Mouse (Mus musculus): Measurements from ENCODE around the gene Emilin1. TPM values are rescaled to one million over a fixed set of nuclear protein-coding genes. Genes with fewer than 3 reads are reported as not detected.

The Emilin1 gene
- total RNA-seq (2012; rRNA removed) (0.34 TPM in 2 replicates), total RNA-seq (2014; rRNA removed) (0.05 and 0.11 TPM in 2 replicates), polyA plus RNA-seq (2012; ENCODE audit: insufficient read length, low read depth) (0.33 and 0.63 TPM in 2 replicates)

DNA sequence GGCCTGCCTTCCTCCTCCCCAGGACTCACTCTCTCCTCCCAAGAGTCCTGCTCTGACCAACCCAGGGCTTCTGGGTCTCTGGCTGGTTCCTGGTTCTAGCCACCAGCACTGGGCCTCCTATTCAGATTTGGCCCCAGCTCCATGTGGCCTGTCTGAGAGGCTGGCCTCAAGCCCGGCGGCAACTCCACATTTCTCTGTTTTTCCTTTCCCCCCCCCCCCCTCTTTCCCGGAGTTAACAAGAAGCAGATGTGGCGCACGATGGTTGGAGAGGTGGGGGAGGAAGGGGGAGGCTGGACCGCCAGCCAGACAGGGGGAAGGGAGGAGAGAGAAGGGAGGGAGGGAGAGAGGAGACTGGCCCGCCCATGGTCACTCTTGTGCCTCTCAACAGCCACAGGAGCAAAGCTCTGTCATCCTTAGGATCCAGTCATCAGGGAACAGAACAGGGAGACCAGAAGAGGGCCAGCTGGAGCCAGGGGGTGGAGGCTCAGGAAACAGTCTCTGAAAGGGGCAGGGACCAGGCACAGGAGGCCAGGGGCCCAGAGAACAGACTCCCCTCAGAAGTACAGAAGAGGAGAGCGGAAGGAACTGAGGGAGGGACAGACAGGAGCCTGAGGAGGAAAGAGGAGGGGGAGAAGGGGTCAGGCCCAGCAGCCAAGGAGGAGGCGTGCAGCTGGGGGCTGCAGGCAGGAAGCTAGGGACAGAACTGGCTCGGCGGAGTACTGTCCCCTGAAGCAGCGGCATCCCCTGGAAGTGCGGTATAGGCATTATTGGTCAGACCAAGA lies at the start of gene Emilin1:
Emilin1 (plus strand) TSS at position 343 of the 782 bp plus-strand sequence.
- no peak for DNase-seq (ENCODE audit: extremely low read depth)
- dilution Hi-C loops (cut with MboI; ENCODE audit: extremely low pct_ligation_motif_present, extremely low pct_unique_long_range_greater_than_20kb, low sequenced_read_pairs): no loop called here

DNA sequence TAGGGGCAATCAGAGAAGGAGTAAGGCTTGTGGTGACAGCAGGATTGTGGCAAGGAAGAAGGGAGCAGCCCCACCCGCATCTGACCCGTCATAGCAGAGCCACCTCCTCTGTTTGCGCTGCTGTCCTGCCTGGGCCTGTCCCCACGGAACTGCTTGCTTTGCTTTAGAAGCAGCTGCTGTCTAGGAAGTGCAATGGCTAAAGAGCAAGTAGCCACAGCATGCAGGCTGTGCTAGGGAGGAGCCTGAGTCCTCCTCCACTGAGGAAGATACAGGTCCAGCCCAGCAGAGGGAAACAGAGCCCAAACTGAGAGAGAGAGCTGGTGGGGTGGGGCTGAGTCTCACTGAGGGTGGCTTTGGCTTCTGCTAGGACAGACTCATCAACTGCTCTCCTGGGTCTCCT lies 49.4 kb upstream of the Emilin1 start:
- Histone ChIP-seq H3K36me3 (replicated peaks in 1 of 2; ENCODE audit: control insufficient read depth in 1 of 2, insufficient read depth in 1 of 2, low read length in 1 of 2) (peaks cover 0 to 3% of the 10 kb centered on the region in 2 experiments), H3K4me2 (ENCODE audit: insufficient read depth, low read depth, poor library complexity, severe bottlenecking) (no peak overlapping the region), H3K4me3 (replicated peaks in 1 of 3; ENCODE audit: low read depth in 2 of 3, low read length in 2 of 3, poor library complexity in 1 of 3) (no peak overlapping the region), H3K9ac (ENCODE audit: insufficient read depth, low read depth) (no peak overlapping the region), H3K27me3 (replicated peaks) (peaks cover 2% of the 10 kb centered on the region), H3K27ac (ENCODE audit: insufficient read depth, low read depth) (no peak overlapping the region), H3K4me1 (ENCODE audit: control insufficient read depth in 1 of 2, insufficient read depth in 2 of 2) (peaks cover 21 to 41% of the 10 kb centered on the region in 2 experiments), H3K9me3 (replicated peaks; ENCODE audit: low read length) (no peaks in the 10 kb centered on the region), H3K79me2 (replicated peaks; ENCODE audit: control insufficient read depth, extremely low read depth, insufficient read depth, poor library complexity, severe bottlenecking) (no peaks in the 10 kb centered on the region)
- dilution Hi-C loops (cut with MboI; ENCODE audit: extremely low pct_ligation_motif_present, extremely low pct_unique_long_range_greater_than_20kb, low sequenced_read_pairs): no loop called here
- peak; percentile 50 for DNase-seq (ENCODE audit: extremely low read depth)
- in situ Hi-C loops (cut with MboI; ENCODE audit: low pct_ligation_motif_present, low pct_unique_long_range_greater_than_20kb, low sequenced_read_pairs): no loop called here
- TF ChIP-seq JUND (conservative IDR thresholded peaks at IDR 0.05; ENCODE audit: low read depth, low read length): no peak
- TF ChIP-seq MEF2A (IDR thresholded peaks at IDR 0.05; ENCODE audit: borderline replicate concordance, low read depth, low read length): 0 out of 2 replicates have a peak, but pooled peaks have one; percentile 33
- TF ChIP-seq CTCF (conservative IDR thresholded peaks at IDR 0.05 in 1 of 2, IDR thresholded peaks at IDR 0.05 in 1 of 2; ENCODE audit: low read depth in 2 of 2, low read length in 2 of 2): peak in 1 of 2 experiments; percentile 62; a peak in 2 of 4 replicates
- peak; percentile 42; the same call in 1 of the 2 replicates for TF ChIP-seq SMC3 (IDR thresholded peaks at IDR 0.05; ENCODE audit: low read depth, low read length)
- no peak; the same call in 1 of the 2 replicates for TF ChIP-seq TCF12 (IDR thresholded peaks at IDR 0.05; ENCODE audit: low read depth, low read length)
- TF ChIP-seq ELF1 (IDR thresholded peaks at IDR 0.05; ENCODE audit: low read depth, low read length): peak; percentile 58
- TF ChIP-seq MAZ (IDR thresholded peaks at IDR 0.05; ENCODE audit: low read depth, low read length): peak; percentile 31; the same call in 1 of the 2 replicates
- peak; percentile 56 for TF ChIP-seq RAD21 (IDR thresholded peaks at IDR 0.05; ENCODE audit: low read depth, low read length)
- TF ChIP-seq IRF4 (IDR thresholded peaks at IDR 0.05; ENCODE audit: low read depth, low read length): peak; percentile 46; the same call in 1 of the 2 replicates
- TF ChIP-seq NELFE (IDR thresholded peaks at IDR 0.05; ENCODE audit: low read depth, low read length): no peak
- TF ChIP-seq CHD1 (IDR thresholded peaks at IDR 0.05; ENCODE audit: low read depth, low read length): no peak
- TF ChIP-seq MYC (IDR thresholded peaks at IDR 0.05; ENCODE audit: low read depth, low read length): no peak
- no peak for TF ChIP-seq SIN3A (IDR thresholded peaks at IDR 0.05; ENCODE audit: low read length)
- no peak for TF ChIP-seq ETS1 (conservative IDR thresholded peaks at IDR 0.05; ENCODE audit: low read depth, low read length)
- TF ChIP-seq MXI1 (IDR thresholded peaks at IDR 0.05; ENCODE audit: low read depth, low read length): no peak
- no peak for TF ChIP-seq ZNF384 (IDR thresholded peaks at IDR 0.05; ENCODE audit: low read depth, low read length)

More for the DNA sequence above, at the start of gene Emilin1:
- TF ChIP-seq EP300 (IDR thresholded peaks at IDR 0.05; ENCODE audit: low read length): no peak
- TF ChIP-seq MAX (IDR thresholded peaks at IDR 0.05; ENCODE audit: low read length): no peak
- TF ChIP-seq SIN3A (IDR thresholded peaks at IDR 0.05; ENCODE audit: low read length): no peak
- TF ChIP-seq RCOR1 (conservative IDR thresholded peaks at IDR 0.05; ENCODE audit: low read depth, low read length): no peak
- TF ChIP-seq CTCF (conservative IDR thresholded peaks at IDR 0.05 in 1 of 2, IDR thresholded peaks at IDR 0.05 in 1 of 2; ENCODE audit: low read depth in 2 of 2, low read length in 2 of 2): no peak
- TF ChIP-seq ETS1 (conservative IDR thresholded peaks at IDR 0.05; ENCODE audit: low read depth, low read length): no peak
- no peak for TF ChIP-seq MYC (IDR thresholded peaks at IDR 0.05; ENCODE audit: low read depth, low read length)
- TF ChIP-seq ZNF384 (IDR thresholded peaks at IDR 0.05; ENCODE audit: low read depth, low read length): no peak
- TF ChIP-seq POLR2A (IDR thresholded peaks at IDR 0.05; ENCODE audit: low read depth, low read length): no peak
- no peak for TF ChIP-seq ZMIZ1 (IDR thresholded peaks at IDR 0.05; ENCODE audit: low read depth, low read length)
- TF ChIP-seq NRF1 (IDR thresholded peaks at IDR 0.05; ENCODE audit: low read depth, low read length): no peak
- no peak for TF ChIP-seq BHLHE40 (IDR thresholded peaks at IDR 0.05; ENCODE audit: low read depth, low read length)
- TF ChIP-seq GABPA (IDR thresholded peaks at IDR 0.05; ENCODE audit: insufficient replicate concordance, low read depth, low read length): no peak
- TF ChIP-seq CHD1 (IDR thresholded peaks at IDR 0.05; ENCODE audit: low read depth, low read length): no peak
- TF ChIP-seq HCFC1 (IDR thresholded peaks at IDR 0.05; ENCODE audit: low read depth, low read length): no peak
- H3K36me3 ChIP-seq (replicated peaks in 1 of 2; ENCODE audit: control insufficient read depth in 1 of 2, insufficient read depth in 1 of 2, low read length in 1 of 2): no peaks in the 10 kb centered on the region
- in situ Hi-C loops (cut with MboI; ENCODE audit: low pct_ligation_motif_present, low pct_unique_long_range_greater_than_20kb, low sequenced_read_pairs): no loop called here
- peaks cover 25% of the 10 kb centered on the region for H3K27me3 ChIP-seq (replicated peaks)
- no peak within 1 kb of the TSS for H3K27ac ChIP-seq (ENCODE audit: insufficient read depth, low read depth)
- H3K4me2 ChIP-seq (ENCODE audit: insufficient read depth, low read depth, poor library complexity, severe bottlenecking): no peak within 1 kb of the TSS
- no peaks in the 10 kb centered on the region for H3K9me3 ChIP-seq (replicated peaks; ENCODE audit: low read length)
- no peaks in the 10 kb centered on the region for H3K79me2 ChIP-seq (replicated peaks; ENCODE audit: control insufficient read depth, extremely low read depth, insufficient read depth, poor library complexity, severe bottlenecking)
- H3K4me3 ChIP-seq (replicated peaks in 1 of 3; ENCODE audit: low read depth in 2 of 3, low read length in 2 of 3, poor library complexity in 1 of 3): no peak within 1 kb of the TSS
- peaks cover 4 to 22% of the 10 kb centered on the region in 2 experiments for H3K4me1 ChIP-seq (ENCODE audit: control insufficient read depth in 1 of 2, insufficient read depth in 2 of 2)
- H3K9ac ChIP-seq (ENCODE audit: insufficient read depth, low read depth): no peak within 1 kb of the TSS

All from CH12.LX (cell line).